Mouse (Mus musculus) inflammation-experienced regulatory T-cells, adult 6 months (primary cell): ENCODE measurements around the gene Ypel4. TPM values are rescaled to one million over a fixed set of nuclear protein-coding genes. Genes with fewer than 3 reads are reported as not detected.

Experiments used
- ATAC-seq: one replicate; pipeline ENCODE4 v1.8.0; 2017
- polyA plus RNA-seq, 3 experiments: library from polyadenylated mRNA; unstranded; fragments of 100-300 nt; shearing (Covaris generic); gene quantifications; one replicate each; pipeline ENCODE4 v1.2.1; 2017

Ypel4 gene
- polyA plus RNA-seq, 3 experiments from 2014 or later = 1.2 to 3.2 (median 2.2) TPM

DNA sequence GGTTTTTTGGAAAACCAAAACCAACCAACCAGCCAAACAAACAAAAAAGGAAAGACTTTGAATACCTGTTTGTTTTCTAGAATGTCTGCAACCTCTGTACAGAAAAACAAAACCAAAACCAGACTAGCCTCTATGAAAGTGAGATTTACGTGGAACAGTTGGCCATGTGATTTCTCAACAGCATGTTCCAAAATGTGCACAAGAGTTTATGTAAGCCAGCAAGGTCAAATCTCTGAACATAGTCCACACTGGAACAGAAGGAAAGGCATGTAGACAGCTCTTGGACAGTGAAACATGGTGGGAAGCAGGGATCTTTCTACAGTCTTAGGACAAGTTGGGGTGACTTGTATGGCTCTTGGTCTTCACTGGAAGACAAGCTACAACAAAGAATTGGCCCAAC lies 28.0 kb downstream of the Ypel4 start:
- no peak for ATAC-seq

DNA sequence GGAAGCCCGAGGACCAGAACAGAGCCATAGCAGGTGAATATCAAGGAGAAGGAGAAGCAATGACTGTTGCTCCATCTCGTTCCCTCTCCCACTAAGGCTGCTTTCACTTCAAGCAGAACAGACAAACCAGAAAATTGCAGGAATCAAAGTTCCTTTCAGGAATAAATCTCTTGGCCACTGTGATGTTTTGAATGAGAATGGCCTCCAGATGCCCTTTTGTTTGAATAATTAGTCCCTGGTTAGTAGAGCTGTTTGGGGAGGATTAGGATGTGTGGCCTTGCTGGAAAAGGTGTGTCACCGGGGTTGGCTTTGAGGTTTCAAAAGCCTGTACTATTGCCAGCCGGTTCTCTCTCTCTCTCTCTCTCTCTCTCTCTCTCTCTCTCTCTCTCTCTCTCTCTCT lies 28.4 kb downstream of the Ypel4 start:
- ATAC-seq = no peak

- ATAC-seq = no peak
Observed at GRCm38 (mm10) chr2:84762818-84763217, 29.0 kb downstream of the Ypel4 start.

GRCm38 (mm10) chr2:84770501-84770900 lies 36.6 kb downstream of the Ypel4 start:
- ATAC-seq = no peak

DNA sequence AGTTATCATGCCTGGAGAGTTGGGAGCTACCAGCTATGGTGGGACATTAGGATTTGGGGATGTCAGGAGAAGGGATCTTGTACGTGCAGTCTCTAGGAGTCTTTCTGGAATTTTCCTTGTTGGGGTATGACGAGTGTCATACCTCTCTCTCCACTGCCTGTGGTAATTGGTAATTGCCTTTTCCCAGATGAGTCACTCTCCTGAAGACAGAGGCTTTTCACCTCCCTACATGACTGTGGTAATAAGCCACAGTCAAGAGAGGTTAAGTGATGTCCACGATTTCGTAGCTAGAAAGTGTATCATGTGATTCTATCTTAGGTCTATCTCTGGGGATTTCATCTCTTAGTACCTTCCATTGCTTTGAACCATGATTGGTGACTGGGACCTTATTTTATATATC lies 38.6 kb downstream of the Ypel4 start:
- ATAC-seq = no peak

DNA sequence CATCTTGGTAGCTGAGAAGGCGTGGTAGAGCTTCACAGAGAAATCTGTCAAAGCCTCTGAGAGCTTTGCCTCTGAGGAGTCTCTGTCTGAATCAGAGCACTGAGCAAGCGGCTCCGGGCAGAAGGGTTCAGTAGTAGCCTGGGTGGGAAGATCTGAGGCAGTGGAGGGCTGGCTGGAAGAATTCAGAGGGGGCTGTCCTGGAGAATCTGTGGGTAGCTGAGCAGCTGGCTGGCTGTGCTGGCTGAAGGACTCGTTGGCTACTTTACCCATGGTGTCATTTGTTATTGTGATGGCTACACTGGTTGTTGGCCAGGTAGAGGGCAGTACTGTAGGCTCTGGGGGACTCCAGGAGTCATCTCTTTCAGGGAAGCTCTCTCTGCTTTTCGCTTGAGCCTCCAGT lies 39.3 kb downstream of the Ypel4 start:
- ATAC-seq = no peak

GRCm38 (mm10) chr2:84774751-84775150 lies 40.9 kb downstream of the Ypel4 start:
- ATAC-seq = no peak

DNA sequence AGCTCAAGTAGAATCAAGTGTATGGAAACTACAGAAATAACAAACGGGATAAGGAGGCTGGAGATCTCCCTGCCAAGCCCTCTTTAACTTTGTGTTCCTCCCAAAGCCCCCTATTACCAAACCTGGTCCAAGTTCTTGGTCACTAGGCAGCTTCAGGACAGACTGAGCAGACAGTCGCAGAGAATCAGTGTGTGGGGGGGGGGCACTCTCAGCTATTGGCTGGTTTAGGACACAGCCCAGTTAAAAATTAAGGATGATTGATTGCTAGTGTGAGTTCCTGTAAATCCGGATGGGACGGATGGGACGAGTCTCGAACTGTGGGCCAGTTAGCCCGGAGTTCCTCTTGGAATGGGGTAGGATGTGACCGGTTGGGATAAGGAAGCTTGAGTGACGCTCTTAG lies 41.4 kb downstream of the Ypel4 start, which contains the start of gene Serping1:
Gene Serping1 (minus strand): TSS at position 204 of the 400 bp plus-strand sequence.
- no peak for ATAC-seq

- no peak for ATAC-seq
Observed at GRCm38 (mm10) chr2:84775665-84776064, 41.8 kb downstream of the Ypel4 start.

GRCm38 (mm10) chr2:84777706-84778105 lies 43.8 kb downstream of the Ypel4 start:
- ATAC-seq = no peak

DNA sequence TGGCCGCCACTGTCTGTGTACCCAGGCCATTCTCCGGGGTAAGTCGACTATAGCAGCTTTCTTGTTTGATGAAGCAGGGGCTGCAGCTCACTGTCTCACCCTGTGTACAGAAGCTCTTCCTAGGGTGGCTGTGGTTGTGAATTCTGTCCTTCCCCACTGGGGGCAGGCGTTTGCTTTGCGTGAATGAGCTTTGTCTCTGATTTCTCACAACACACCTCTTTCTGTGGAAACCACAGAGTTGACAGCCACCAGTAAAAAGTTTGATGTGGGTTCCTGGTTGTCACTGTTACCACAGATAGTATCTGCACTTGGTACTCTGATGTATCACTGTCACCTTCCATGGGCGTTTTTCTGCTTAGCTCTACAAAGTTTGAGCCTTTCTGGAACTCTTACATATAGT lies 45.4 kb downstream of the Ypel4 start:
- peak; percentile 95 for ATAC-seq

GRCm38 (mm10) chr2:84783315-84783714 lies 49.5 kb downstream of the Ypel4 start:
- no peak for ATAC-seq

GRCm38 (mm10) chr2:84783840-84784566 lies 50.1 kb downstream of the Ypel4 start:
- ATAC-seq = no peak

Other genes starting within 250 kb of the Ypel4 start
- gene Ctnnd1, start 83.3 kb upstream of the Ypel4 start, polyA plus RNA-seq = under 1 TPM; 0.35 to 0.97 (median 0.62) TPM
- gene Btbd18, start 75.0 kb upstream of the Ypel4 start, polyA plus RNA-seq = under 1 TPM; 0.43 to 0.73 (median 0.64) TPM
- 100 to 1,000 TPM; 113 to 247 (median 134) TPM for gene Selenoh, start 63.3 kb upstream of the Ypel4 start, polyA plus RNA-seq
- not detected for gene Gm28635, start 56.0 kb upstream of the Ypel4 start, polyA plus RNA-seq
- gene Med19, start 55.7 kb upstream of the Ypel4 start, polyA plus RNA-seq = 10 to 100 TPM; 16.8 to 20.5 (median 18.9) TPM
- gene Tmx2, start 54.9 kb upstream of the Ypel4 start, polyA plus RNA-seq = 100 to 1,000 TPM in 2 of 3 experiments, 10 to 100 TPM in 1; 92.6 to 148 (median 130) TPM
- gene Zdhhc5, start 18.9 kb upstream of the Ypel4 start, polyA plus RNA-seq = 10 to 100 TPM; 12.9 to 14.1 (median 13.3) TPM
- gene Clp1, start 6.7 kb upstream of the Ypel4 start, polyA plus RNA-seq = 10 to 100 TPM; 41.2 to 48.0 (median 44.5) TPM
- not detected for gene Gm19426, start 9.6 kb downstream of the Ypel4 start, polyA plus RNA-seq
- under 1 TPM in 1 of 3 experiments, not detected in 2; 0.20 TPM for gene Serping1, start 41.4 kb downstream of the Ypel4 start, polyA plus RNA-seq
- 10 to 100 TPM; 92.1 to 96.3 (median 93.4) TPM for gene Ube2l6, start 64.8 kb downstream of the Ypel4 start, polyA plus RNA-seq
- not detected for gene Smtnl1, start 88.6 kb downstream of the Ypel4 start, polyA plus RNA-seq
- 10 to 100 TPM; 25.4 to 39.8 (median 38.8) TPM for gene Timm10, start 92.9 kb downstream of the Ypel4 start, polyA plus RNA-seq
- 1 to 10 TPM; 1.9 to 9.1 (median 5.9) TPM for gene Slc43a1, start 104.8 kb downstream of the Ypel4 start, polyA plus RNA-seq
- gene Rtn4rl2, start 152.7 kb downstream of the Ypel4 start, polyA plus RNA-seq = not detected
- 10 to 100 TPM in 1 of 3 experiments, 1 to 10 TPM in 2; 8.8 to 23.4 (median 9.2) TPM for gene Slc43a3, start 202.5 kb downstream of the Ypel4 start, polyA plus RNA-seq
- gene Prg2, start 246.4 kb downstream of the Ypel4 start, polyA plus RNA-seq = under 1 TPM in 1 of 3 experiments, not detected in 2; 0.73 TPM